Mouse (Mus musculus) left cerebral cortex, adult 18-20 months (tissue): ENCODE results near the gene Rps17. TPM values are rescaled to one million over a fixed set of nuclear protein-coding genes. Genes with fewer than 3 reads are reported as not detected.

Experiments used
- DNase-seq, 2 experiments: peaks; one replicate each; pipeline ENCODE4 v3.0.0; 2021 to 2022; ENCODE audit warnings: low spot score in 2 of 2, mixed read lengths in 1 of 2
- total RNA-seq, 2 experiments: library from RNA; stranded (reverse); gene quantifications; 2 replicates each; pipeline ENCODE4 v1.2.3; 2021

Rps17 gene
- total RNA-seq, 2 experiments from 2014 or later = 537 to 543 TPM

GRCm38 (mm10) chr7:81335705-81336431, 9.2 kb downstream of the Rps17 start:
- no peak for DNase-seq

GRCm38 (mm10) chr7:81331851-81332250, 13.2 kb downstream of the Rps17 start:
- DNase-seq = no peak

GRCm38 (mm10) chr7:81330767-81331166, 14.3 kb downstream of the Rps17 start:
- no peak for DNase-seq

- no peak for DNase-seq
These were observed 17.4 kb downstream of the Rps17 start for GRCm38 (mm10) chr7:81327661-81328060.

- no peak for DNase-seq
These were observed 18.2 kb downstream of the Rps17 start for GRCm38 (mm10) chr7:81326859-81327258.

GRCm38 (mm10) chr7:81326043-81326442, 19.0 kb downstream of the Rps17 start:
- DNase-seq = no peak

- no peak for DNase-seq
These were observed 23.3 kb downstream of the Rps17 start for GRCm38 (mm10) chr7:81321776-81322175.

- peak in 1 of 2 experiments; percentile 23 for DNase-seq
These were observed 25.3 kb downstream of the Rps17 start for GRCm38 (mm10) chr7:81319749-81320148.

- no peak for DNase-seq
These were observed 29.5 kb downstream of the Rps17 start for GRCm38 (mm10) chr7:81315583-81315982.

GRCm38 (mm10) chr7:81311581-81311980, 33.5 kb downstream of the Rps17 start:
- no peak for DNase-seq

- DNase-seq = no peak
These were observed 33.9 kb downstream of the Rps17 start for GRCm38 (mm10) chr7:81311130-81311529.

- DNase-seq = no peak
These were observed 35.8 kb downstream of the Rps17 start for GRCm38 (mm10) chr7:81309247-81309646.

GRCm38 (mm10) chr7:81307735-81308134, 37.3 kb downstream of the Rps17 start:
- DNase-seq = no peak

- no peak for DNase-seq
These were observed 40.4 kb downstream of the Rps17 start for GRCm38 (mm10) chr7:81304675-81305074.

- no peak for DNase-seq
These were observed 41.0 kb downstream of the Rps17 start for GRCm38 (mm10) chr7:81304100-81304499.

GRCm38 (mm10) chr7:81303682-81304081, 41.4 kb downstream of the Rps17 start:
- DNase-seq = no peak

GRCm38 (mm10) chr7:81301323-81301722, 43.7 kb downstream of the Rps17 start:
- no peak for DNase-seq

GRCm38 (mm10) chr7:81298206-81298605, 46.8 kb downstream of the Rps17 start:
- DNase-seq = no peak

- DNase-seq = no peak
These were observed 49.9 kb downstream of the Rps17 start for GRCm38 (mm10) chr7:81295169-81295568.
